Mouse (Mus musculus) kidney, adult 18-20 months (tissue): ENCODE measurements at regions not wholly inside any gene's neighbourhood (a gene's known extent, or its start where the extent isn't known, plus 50 kb on each side); places are given as distances from the start of the nearest gene placed in this dataset.

Experiments
- DNase-seq: peaks from one replicate; pipeline ENCODE4 v3.0.0; 2021

- no peak for DNase-seq
These were observed 207.7 kb upstream of the Pde3a start for GRCm38 (mm10) chr6:141041358-141041757.

- DNase-seq: peak; percentile 13
These were observed 207.1 kb upstream of the Pde3a start for GRCm38 (mm10) chr6:141041781-141042625.

- DNase-seq: no peak
These were observed 200.8 kb upstream of the Pde3a start for GRCm38 (mm10) chr6:141048271-141048670.

- no peak for DNase-seq
These were observed 198.9 kb upstream of the Pde3a start for GRCm38 (mm10) chr6:141050038-141050684.

GRCm38 (mm10) chr6:141054026-141054425 is 195.0 kb upstream of the Pde3a start:
- no peak for DNase-seq

GRCm38 (mm10) chr6:141059250-141059916 is 189.7 kb upstream of the Pde3a start:
- DNase-seq: no peak

GRCm38 (mm10) chr6:141065724-141066123 is 183.3 kb upstream of the Pde3a start:
- DNase-seq: no peak

GRCm38 (mm10) chr6:141068861-141069467 is 180.1 kb upstream of the Pde3a start:
- DNase-seq: no peak

GRCm38 (mm10) chr6:141069896-141070295 is 179.2 kb upstream of the Pde3a start:
- DNase-seq: no peak

GRCm38 (mm10) chr6:141071507-141071906 is 177.6 kb upstream of the Pde3a start:
- no peak for DNase-seq

GRCm38 (mm10) chr6:141091076-141091780 is 157.8 kb upstream of the Pde3a start:
- DNase-seq: no peak

GRCm38 (mm10) chr6:141091781-141092140 is 157.3 kb upstream of the Pde3a start:
- DNase-seq: no peak

- no peak for DNase-seq
These were observed 151.5 kb upstream of the Pde3a start for GRCm38 (mm10) chr6:141097338-141098122.

GRCm38 (mm10) chr6:141118287-141118686 is 130.8 kb upstream of the Pde3a start:
- DNase-seq: no peak

- DNase-seq: no peak
These were observed 122.3 kb upstream of the Pde3a start for GRCm38 (mm10) chr6:141126614-141127396.

- no peak for DNase-seq
These were observed 119.5 kb upstream of the Pde3a start for GRCm38 (mm10) chr6:141129596-141129995.

- DNase-seq: no peak
These were observed 114.9 kb upstream of the Pde3a start for GRCm38 (mm10) chr6:141134176-141134575.

GRCm38 (mm10) chr6:141136664-141137375 is 112.2 kb upstream of the Pde3a start:
- no peak for DNase-seq

- DNase-seq: no peak
These were observed 108.1 kb upstream of the Pde3a start for GRCm38 (mm10) chr6:141141016-141141415.

GRCm38 (mm10) chr6:141148417-141149169 is 100.5 kb upstream of the Pde3a start:
- DNase-seq: no peak
